Mouse (Mus musculus) forelimb bud, embryonic 11.5 days (tissue): ENCODE measurements around the gene Vwf.

ENCODE experiments used
- DNase-seq: peaks from one replicate; pipeline ENCODE4 v3.0.0-alpha.2; 2012; ENCODE audit warnings: low read depth, low spot score

The Vwf gene

DNA sequence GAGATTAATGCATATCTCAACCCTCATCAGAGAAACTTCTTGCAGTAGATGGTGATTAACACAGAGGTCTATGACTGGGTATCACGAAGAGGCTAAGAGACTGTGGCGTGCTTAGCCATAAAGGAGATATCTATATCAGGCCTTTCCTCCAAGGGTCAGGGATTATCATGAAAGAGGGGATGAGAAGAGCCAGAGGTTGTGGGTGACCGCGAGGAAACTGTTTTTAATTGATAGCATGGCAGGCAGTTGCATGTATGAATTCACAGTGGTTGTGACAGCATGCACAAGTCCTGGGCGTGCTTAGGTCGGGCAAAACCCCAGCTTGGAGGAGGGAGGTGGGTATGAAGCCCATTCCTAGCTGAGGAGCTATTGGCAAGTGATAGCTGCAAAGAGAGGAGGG, 5.3 kb upstream of the Vwf start:
- no peak for DNase-seq

DNA sequence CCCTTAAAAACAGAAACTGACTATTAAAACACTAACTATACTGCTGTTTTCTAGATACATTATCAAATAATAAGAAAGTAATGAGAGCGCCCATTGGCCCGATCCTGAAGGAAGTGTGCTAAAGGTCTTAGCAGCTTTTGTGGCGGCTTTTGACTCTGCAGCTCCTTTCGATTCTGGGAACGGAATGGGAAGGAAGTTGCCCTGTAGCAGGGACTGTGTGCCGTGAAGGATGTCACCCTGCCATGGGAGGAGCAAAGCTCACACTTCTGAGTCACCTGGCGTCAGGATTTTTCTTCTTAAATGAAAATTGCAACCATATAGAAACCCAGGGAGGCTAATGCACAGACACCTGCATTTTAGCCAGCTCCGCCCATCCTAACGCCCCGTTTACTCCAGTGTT, 1.8 kb downstream of the Vwf start:
- no peak for DNase-seq

DNA sequence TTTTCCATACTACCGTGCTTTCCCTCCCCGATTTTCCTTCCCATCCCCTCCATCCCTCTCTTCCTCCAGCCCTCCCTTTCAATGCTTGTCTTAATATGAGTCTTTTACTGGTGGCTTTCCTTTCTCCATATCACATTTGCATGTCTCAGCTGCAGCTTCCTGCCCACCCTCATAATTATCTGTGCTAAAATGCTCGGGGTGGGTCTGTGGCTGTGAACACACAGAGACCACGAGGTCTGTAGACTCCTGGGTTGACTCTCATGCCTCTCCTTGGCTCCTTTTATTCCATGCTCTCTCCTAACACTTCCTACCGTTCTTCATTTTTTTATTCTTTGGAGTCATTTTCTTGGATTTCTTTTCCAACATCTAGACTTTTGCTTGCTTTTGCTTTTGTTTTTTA, 3.6 kb downstream of the Vwf start:
- DNase-seq = no peak

DNA sequence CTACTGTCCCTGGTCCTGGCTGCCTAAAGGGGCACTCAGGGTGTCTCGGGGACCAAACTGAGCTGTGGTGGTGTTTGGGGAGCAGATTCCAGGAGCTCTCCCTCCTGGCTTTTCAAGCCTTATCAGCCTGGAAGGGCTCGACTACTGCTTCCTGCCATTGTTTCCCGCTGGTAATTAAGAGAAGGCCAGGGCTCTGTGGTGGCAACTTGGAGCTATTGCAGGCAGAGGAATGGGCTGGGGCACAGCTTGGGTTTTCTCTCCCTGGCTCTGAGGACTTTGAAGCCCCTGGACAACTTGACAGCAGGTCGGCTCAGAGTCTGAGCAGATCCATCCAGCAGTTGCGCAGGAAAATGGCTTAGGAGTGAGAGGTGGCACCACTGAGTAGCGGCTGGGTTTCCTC, 6.2 kb downstream of the Vwf start:
- no peak for DNase-seq

DNA sequence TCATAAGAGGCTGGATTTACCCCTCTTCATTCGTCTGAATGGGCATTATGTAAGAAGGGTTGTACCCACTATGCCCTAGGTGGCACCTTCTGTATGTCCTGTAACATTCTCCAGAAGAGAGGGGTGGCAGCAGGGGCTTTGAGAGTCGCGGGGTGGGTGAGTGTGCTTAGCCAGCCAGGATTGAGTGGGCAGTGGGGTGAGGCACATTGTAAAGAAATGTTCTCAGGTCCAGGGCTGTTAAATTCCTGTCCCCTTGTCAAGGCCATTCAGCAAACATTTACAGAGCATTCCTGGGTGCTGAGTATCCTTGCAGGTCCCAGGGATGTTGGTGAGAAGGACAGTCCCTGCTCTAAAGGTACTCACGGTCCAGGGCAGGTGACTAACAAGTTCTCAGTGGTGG, 7.0 kb downstream of the Vwf start:
- DNase-seq = no peak

DNA sequence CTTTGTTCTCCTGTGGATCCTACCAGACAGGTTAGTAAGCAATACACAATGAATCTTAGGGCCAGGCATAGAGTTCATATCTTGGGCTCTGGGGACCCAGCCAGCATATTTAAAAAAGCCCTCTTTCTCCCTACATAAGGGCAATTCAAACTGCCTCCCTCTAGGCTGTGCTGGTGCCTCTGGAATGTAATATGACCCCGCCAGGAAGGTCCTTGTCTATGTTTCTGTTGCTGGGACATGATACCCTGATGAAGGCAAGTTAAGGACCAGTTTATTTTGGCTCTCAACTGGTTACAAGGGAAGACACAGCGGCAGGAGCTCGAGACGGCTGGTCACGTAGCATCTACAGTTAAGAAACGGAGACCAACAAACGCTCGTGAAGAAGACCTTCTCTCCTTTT, 12.3 kb downstream of the Vwf start:
- DNase-seq = no peak

DNA sequence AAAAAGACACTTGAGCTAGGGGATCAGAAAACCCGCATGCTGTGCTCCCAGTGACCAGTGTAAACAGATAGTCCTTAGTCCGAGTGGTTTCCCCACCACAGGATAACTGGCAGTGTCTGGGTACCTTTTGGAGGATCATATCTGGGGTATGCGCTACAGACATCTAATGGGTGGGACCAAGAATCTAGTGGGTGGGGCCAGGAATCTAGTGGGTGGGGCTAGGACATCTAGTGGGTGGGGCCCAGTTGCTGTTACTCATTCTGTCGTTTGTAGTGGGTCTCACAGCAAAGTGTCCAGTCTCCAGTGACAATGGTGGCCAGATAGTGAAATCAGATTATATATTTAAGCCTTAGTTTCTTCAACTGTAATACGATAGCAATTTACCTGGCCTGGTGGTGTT, 14.5 kb downstream of the Vwf start:
- no peak for DNase-seq

DNA sequence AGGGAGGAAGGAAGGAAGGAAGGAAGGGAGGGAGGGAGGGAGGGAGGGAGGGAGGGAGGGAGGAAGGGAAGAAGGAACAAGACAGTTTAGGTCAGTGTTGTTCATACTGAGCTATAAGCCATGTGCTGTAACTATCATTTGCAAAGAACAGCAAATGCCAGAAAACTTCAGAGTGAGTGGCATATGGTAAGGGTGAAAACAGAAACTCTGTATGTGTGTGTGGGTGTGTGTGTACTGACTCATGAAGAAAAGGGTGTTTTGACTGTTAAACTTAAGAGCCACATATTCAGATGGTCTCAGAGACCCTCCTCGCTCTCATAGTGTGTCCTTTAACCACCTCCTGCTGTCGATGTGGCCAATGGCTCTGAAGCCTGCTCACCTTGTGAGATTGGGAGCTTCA, 14.9 kb downstream of the Vwf start:
- no peak for DNase-seq

DNA sequence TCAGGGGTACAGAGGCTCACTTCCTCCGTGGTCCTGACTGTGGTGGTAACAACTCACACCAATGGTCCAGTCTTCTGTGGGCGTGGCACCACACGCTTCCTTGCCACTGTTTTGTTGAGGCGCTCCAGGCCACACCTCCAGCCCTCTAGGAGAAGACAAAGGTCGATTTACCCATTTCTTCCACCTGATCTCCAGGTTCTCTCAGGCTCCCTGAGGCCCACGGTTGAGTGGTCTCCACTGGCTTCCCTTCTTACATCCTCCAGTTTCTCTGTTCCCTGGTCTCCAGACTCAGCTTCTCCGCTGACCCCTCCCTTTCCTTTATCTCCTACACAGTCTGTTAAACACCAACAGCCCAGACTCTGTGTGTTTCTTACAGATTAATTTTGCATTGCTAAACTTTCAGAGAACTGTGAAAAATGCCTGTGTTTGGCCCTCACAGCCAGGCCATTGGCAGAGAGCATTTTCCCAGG, 18.3 kb downstream of the Vwf start:
- no peak for DNase-seq

DNA sequence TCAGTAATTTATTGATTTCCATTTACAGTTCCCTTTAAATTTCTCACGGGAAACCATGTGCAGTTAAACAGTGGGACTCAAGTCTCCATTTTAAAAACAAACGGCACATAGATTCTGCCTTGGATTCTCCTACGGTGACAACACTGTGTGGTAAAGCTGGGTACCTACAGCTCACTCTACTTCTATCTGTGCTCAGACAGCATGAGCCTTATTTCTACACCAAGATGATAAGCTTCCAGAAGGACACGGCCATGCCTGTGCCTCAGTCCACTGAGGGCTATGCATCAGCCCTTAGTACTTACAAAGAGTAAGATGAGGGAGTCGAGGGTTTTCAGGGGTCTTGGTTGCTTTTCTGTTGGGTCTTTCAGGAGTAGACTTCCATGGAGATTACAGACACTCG, 18.8 kb downstream of the Vwf start:
- no peak for DNase-seq

DNA sequence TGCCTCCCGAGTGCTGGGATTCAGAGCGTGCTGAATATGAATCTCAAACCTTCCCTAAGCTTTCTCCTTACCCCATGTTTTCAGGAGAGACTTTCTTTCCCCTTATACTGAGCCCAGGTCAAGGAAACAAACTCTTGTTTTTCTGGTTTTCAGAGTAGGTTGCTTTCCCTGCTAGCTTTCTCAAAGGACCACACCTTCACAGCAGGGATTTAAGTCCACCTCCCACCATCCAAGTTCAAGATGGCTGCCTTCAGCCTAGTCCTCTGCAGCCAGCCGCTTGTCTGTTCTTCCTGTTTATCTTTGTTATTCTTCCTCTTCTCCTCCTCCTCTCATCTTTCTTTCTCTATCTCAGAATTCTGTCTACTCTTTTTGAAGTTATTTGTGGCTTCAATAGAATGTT, 20.1 kb downstream of the Vwf start:
- DNase-seq = no peak

DNA sequence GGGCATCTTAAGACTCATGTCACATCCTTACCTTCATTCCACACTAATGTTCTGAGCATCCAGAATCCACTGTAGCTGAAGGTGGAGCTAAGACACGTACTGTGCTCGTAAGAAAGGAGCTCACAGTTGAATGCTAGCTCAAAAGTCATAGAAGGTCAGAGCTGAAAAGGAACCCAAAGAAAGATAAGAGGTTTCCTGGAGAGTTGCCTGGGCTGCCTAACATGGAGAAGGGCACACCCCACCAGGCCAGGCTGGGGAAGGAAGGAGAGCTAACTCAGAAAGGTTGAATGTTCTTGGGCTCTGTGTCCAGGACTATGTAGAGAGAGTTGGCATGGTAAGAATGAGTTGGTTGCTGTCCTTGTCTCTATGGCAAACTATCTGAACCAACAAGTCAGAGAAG, 21.8 kb downstream of the Vwf start:
- DNase-seq = no peak

DNA sequence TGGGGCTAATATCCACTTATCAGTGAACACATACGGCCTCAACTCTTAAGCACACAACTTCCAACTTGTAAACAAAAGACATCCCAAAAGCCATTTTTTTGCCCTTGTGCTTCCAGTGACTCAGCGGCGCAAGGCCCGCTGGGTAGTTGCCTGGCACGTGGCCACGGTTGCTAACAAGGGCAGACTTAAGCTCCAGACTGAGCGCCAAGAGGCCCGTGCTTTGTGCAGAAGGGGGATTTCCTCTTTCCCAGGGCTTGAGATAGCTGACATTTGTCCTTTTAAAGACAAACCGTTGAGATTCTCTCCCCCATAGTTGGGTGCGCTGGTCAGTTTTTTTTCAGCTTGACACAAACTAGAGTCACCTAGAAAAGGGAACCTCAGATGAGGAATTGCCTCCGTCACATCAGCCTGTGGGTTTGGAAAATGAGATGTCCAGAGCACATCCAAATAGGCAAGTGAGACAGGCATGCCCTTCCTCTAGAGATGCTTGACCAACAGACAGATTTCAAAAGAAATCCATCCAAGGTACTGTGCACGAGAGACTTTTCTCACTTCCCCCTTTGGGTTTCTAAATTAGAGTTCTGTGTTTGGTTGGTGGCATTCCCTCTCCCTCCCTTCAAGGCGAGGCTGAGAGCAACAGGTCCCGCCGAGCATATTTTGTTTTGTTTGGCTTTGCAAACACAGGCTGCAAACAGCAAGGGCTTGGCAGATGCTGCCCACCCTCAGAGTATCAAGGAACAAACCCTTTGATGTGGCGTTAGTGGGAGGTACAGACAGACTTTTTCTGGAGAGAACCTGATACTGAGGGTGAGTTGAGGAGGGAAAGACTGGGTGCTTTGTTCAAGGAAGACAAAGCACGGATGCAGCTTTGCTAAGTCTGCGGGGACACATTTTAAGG, 26.0 kb downstream of the Vwf start:
- no peak for DNase-seq

DNA sequence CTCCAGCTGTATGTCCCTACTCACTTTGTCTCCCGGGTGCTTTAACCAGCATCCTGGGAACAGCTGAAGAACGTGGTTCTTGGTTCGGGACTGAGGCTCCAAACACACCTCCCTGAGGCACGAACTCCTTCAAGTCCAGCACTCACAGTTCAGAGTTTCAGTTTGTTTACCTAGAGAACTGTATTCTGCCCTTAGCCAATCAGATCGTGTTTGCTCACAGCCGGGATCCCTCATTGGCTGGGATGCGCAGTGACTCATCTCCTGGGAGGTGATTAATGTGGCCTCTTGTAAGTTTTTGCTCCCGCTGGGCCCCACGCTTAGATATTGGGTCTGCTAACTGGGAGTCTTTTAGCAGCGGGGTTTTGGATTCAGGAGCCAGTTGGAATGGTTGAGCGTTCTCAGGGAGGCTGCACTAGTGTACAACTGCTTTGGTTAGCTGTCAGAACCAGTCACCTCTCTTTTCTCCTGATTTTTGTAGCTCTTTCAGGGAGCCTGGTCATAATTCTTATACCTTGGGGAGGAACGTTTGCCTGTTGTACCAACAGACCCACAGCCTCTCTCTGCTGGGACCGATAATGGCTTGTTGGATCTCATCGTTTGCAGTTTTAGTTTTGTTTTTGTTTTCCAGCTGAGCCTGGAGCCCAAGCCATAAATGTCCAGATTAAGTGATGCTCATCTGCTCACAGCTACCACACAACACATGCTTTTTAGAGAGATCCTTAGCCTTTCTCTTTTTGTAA, 26.8 kb downstream of the Vwf start:
- peak; percentile 88 for DNase-seq

DNA sequence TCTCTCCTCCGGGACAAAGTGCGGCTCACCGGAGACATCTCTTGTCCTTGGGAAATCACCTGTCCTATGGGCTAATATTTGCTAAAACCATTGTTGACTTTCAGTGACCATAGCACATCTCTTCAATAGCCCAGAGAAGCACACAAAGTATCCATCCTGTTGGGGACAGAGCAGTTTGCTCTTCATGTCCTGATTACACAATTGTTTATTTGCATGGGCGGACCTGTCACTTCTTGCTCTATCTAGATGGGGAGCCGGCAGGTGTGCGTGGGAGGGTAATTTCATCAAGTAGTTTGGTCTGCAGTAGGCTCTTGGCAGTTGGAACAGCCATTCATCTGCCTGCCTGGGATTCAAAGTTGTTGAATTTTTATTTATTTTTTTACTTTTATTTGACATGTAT, 28.5 kb downstream of the Vwf start:
- DNase-seq = no peak

DNA sequence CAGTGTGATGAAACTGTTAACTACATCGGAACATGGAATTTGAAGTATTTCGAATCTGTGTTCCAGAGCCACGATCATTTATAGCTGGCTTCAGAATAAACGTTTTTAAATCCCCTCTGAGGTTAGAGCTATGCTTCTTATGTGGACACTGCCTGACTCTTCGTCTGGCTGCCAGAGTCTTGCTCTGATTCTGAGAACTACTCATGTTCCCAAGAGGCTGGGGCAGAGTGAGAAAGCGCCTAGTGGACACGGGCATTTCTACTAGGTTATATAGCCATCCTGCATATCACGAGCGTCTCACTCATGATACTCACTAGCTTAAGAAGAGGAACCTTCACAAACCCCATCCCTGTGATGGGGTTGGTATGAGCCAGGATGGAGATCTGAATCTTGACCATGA, 30.7 kb downstream of the Vwf start:
- no peak for DNase-seq

DNA sequence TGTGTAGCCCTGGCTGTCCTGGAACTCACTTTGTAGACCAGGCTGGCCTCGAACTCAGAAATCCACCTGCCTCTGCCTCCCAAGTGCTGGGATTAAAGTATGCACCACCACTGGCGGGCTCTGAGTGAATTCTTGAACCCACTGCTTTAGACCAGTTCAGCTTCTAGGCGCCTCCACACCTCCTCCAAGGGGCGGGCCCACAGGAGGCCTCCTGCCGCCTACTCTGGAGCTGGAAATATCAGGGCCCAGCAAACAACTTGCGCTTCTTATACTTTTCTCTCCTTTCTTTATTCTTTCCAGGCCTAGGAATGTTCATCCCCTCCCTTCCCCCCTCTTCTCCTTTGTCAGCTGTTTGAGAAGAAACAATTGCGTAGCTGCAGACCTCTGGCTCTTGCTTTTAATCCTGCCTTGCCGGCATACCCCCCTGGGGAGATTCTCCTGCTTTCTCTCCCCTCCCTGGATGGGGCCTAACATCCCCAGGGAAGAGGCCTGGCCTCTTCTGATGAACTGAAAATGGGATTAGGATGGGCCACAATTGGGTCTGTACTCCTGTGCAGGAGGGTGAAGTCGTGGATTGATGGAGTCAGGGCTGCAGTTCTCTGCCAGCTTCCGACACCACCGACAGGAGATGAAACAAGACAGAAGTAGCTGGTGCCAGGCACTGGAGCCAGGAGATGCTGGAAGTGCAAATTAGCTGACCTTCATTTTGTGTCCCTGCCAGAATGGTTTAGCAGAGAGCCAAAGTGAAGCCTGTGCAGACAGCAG, 31.5 kb downstream of the Vwf start:
- DNase-seq = no peak

DNA sequence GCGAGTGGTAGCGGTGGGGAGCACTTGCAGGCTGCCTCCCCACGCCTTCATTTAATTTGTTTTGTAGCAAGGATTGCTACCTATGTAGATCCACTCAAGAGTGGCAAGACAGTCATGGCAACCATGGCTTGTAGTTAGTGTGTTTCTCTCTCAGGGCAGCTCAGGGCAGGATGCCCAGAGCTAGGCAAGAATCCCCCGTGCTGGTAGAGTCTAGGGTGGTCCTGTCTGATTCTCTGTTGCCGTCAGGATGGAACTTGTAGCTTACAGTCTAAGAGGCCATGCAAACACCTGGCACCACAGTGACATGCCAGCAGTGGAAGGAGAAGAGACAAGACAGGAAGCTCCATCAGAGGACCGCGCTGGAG, 32.1 kb downstream of the Vwf start:
- no peak for DNase-seq

DNA sequence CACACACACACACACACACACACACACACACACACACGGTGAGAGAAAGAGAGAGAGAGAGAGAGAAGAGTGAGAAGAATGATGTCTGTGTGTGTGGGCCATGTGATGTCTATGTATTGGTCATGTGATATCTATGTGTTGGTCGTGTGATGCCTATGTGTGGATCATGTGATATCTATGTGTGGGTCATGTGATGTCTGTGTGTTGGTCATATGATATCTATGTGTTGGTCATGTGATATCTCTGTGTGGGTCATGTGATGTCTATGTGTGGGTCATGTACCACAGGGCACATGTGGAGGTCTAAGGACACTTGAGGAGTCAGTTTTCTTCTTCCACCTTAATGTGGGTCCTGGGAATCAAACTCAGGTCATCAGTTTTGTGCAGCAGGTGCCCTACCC, 33.3 kb downstream of the Vwf start:
- no peak for DNase-seq

DNA sequence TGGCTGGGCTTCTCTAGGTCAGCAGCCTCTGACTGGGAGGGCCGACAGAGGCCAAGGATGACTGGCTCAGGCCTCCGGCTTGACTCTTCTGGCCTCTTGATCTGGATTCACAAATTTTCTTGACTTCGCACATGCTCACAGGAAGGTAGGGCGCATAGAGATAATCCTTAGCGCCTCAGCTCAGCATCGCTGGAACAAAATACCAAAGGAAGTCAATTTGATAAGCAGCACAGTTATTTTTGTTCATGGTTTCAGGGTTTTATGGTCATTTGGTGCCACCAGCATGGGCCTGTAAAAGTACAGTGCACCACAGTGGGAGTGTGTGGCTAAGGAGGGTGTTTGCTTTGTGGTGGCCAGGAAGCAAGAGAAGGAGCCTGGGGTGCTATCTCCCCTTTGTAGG, 37.1 kb downstream of the Vwf start:
- DNase-seq = no peak

DNA sequence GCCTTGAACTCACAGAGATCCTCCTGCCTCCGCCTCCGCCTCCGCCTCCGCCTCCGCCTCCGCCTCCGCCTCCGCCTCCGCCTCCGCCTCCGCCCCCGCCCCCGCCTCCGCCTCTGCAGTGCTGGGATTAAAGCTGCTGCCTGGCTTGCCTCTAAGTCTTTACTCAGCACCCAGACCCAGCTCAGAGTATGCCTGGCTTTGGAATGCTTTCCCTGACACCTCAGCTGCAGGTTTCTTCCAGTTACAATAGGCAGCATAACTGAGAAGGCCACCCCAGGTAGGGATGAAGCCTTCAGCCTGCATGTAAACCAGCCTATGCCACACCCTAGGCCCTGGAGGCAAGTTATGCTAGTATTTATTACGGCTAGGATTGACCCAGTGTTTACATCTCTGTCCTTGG, 37.7 kb downstream of the Vwf start:
- DNase-seq = no peak

DNA sequence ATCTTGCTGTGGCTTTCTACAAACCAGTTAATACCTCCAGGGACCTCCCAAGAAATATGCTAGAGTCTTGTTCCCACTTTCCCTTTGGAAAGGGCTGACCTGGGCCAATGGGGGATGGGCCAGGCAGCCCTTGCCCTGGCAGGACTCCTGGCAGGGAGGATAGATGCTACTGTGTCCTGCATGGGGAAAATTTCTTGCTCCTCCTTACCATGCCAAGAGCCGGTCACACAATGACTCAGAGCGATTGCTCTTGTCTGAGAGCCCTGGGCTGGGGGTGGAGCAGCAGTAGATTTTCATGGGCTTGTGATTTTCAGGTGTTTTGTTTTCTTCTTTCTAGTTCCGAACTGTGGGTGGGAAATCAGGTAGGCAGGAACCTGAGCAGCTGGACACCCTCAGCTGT, 39.0 kb downstream of the Vwf start:
- no peak for DNase-seq
